Mouse (Mus musculus) bone marrow, adult 2 months (tissue): Measurements from ENCODE around the gene Psg16.

Source experiments
- CTCF ChIP-seq: fragments of 200-500 bp; IDR thresholded peaks from 2 replicates; pipeline ENCODE4 v1.5.1; 2011; ENCODE audit warnings: low read length, control low read depth; ENCODE audit not compliant: control insufficient read depth, insufficient read depth
- POLR2A ChIP-seq: fragments of 200-500 bp; IDR thresholded peaks from 2 replicates; pipeline ENCODE4 v1.6.1; 2011; ENCODE audit warnings: low read depth, mild to moderate bottlenecking, control low read depth, low read length, borderline replicate concordance; ENCODE audit not compliant: control insufficient read depth

DNA sequence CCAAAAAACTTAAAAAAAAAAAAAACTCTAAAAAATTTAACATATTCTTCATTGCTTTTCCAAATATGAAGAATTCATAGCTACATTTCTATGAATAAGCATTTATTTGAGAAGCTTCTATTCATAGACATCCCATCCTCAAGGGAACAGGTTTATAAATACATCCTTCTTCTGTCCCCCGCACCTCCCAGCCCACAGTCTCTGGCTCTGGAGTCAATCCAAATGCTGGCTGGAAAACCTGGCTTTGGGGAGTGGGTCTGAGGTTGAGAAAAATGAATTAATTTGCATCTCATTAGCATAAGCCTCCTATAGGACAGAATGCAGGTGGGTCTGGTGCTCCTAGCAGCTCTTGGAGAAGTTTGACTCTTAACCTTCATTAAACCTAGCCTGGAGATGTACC lies 28.1 kb upstream of the Psg16 start:
- TF ChIP-seq POLR2A, result no peak
- TF ChIP-seq CTCF, result no peak
